Mouse (Mus musculus) heart, postnatal 0 days (tissue): ENCODE measurements around the gene Tead3. TPM values are rescaled to one million over a fixed set of nuclear protein-coding genes. Genes with fewer than 3 reads are reported as not detected.

ENCODE experiments used
- ATAC-seq: fragments of 200-750 bp; cut with Nextera tagmentation; 2 replicates; pipeline ENCODE4 v1.8.0; 2017; ENCODE audit warnings: low read depth, moderate number of reproducible peaks, moderate library complexity; ENCODE audit not compliant: insufficient read depth
- DNase-seq: peaks from one replicate; pipeline ENCODE4 v3.0.0-alpha.2; 2016; ENCODE audit warnings: low spot score
- H3K27ac ChIP-seq: fragments of 300-500 bp; sonication (generic); 2 replicates; pipeline ENCODE4 v1.5.1; 2014; ENCODE audit warnings: low read depth, mild to moderate bottlenecking
- H3K27me3 ChIP-seq: fragments of 300-500 bp; sonication (generic); 2 replicates; pipeline ENCODE4 v1.6.1; 2014; ENCODE audit warnings: low read length, mixed read lengths; ENCODE audit not compliant: control insufficient read depth, insufficient read depth
- H3K36me3 ChIP-seq: fragments of 300-500 bp; sonication (generic); replicated peaks from 2 replicates; pipeline ENCODE4 v1.6.1; 2014; ENCODE audit warnings: low read length, mixed read lengths; ENCODE audit not compliant: control insufficient read depth, insufficient read depth
- H3K4me1 ChIP-seq: fragments of 300-500 bp; sonication (generic); 2 replicates; pipeline ENCODE4 v1.6.1; 2014; ENCODE audit warnings: antibody characterized with exemption; ENCODE audit not compliant: control insufficient read depth, insufficient read depth
- H3K4me2 ChIP-seq: fragments of 300-500 bp; sonication (generic); 2 replicates; pipeline ENCODE4 v1.6.1; 2014; ENCODE audit warnings: low read depth, mild to moderate bottlenecking, low read length, moderate library complexity
- H3K4me3 ChIP-seq: fragments of 300-500 bp; sonication (generic); 2 replicates; pipeline ENCODE4 v1.5.1; 2014; ENCODE audit warnings: low read depth, low read length
- H3K9ac ChIP-seq: fragments of 300-500 bp; sonication (generic); replicated peaks from 2 replicates; pipeline ENCODE4 v1.6.1; 2014; ENCODE audit warnings: low read depth, low read length, mixed read lengths
- H3K9me3 ChIP-seq: fragments of 300-500 bp; sonication (generic); replicated peaks from 2 replicates; pipeline ENCODE4 v1.6.1; 2016; ENCODE audit warnings: low read length; ENCODE audit not compliant: control insufficient read depth
- CTCF ChIP-seq: IDR thresholded peaks from 2 replicates; pipeline ENCODE4 v1.5.1; 2016; ENCODE audit warnings: antibody characterized with exemption, control low read depth, low read depth
- EP300 ChIP-seq: IDR thresholded peaks from 2 replicates; pipeline ENCODE4 v1.6.1; 2016; ENCODE audit warnings: antibody characterized with exemption, low read depth
- WGBS: fragments of 180-500 bp; shearing (Covaris S2); extraction: QIAGEN DNeasy Blood & Tissue Kit; methylation state at CpG from one replicate; pipeline ENCODE4 v1.1.7; 2014; 5-methylcytosine and 5-hydroxymethylcytosine counted together
- polyA plus RNA-seq: library from polyadenylated mRNA; unstranded; fragments of >200 nt; fragmentation: Nextera tagmentation; extraction: Ambion mirVana; gene quantifications from 2 replicates; pipeline ENCODE4 v1.2.1, GENCODE M21; 2015
- total RNA-seq: library from RNA; depleted of rRNA; stranded (reverse); fragments of >200 nt; gene quantifications from 2 replicates; pipeline ENCODE4 v1.2.3, GENCODE M21; 2014; ENCODE audit warnings: low replicate concordance

Gene Tead3
- total and polyA plus RNA-seq, 2 experiments from 2014 or later: 3.2 to 13.1 TPM

DNA sequence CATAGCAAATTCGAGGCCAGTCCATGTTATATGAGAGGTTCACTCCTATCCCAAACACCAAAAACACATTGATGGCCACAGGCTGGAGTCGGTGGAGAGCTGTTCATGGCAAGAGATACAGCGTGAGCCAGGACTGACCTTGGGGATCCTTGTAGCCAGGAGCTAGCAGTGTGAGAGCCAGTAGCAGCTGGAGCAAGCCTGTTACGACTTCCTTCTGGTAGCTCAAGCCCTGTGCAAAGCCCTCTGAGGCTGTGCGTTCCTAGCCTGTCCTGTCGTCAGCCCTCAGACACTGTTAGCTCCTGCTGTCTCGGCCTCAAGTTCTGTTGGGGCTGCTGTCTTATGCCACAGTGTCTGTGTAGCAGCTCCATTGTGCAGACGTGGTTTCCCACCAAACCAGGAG is 26.8 kb downstream of the Tead3 start:
- no peaks in the 10 kb centered on the region for H3K27me3 ChIP-seq
- 81% methylated on average over 8 of the region's 8 CpGs for WGBS
- H3K4me1 ChIP-seq: peaks cover 9% of the 10 kb centered on the region; the same call in 1 of the 2 replicates
- no peak overlapping the region for H3K4me3 ChIP-seq
- H3K9me3 ChIP-seq: no peaks in the 10 kb centered on the region
- H3K27ac ChIP-seq: no peak overlapping the region
- no peak overlapping the region for H3K4me2 ChIP-seq
- DNase-seq: no peak
- TF ChIP-seq CTCF (no peak), EP300 (no peak)
- ATAC-seq: no peak
- no peak overlapping the region for H3K9ac ChIP-seq
- H3K36me3 ChIP-seq: peaks cover 39% of the 10 kb centered on the region

DNA sequence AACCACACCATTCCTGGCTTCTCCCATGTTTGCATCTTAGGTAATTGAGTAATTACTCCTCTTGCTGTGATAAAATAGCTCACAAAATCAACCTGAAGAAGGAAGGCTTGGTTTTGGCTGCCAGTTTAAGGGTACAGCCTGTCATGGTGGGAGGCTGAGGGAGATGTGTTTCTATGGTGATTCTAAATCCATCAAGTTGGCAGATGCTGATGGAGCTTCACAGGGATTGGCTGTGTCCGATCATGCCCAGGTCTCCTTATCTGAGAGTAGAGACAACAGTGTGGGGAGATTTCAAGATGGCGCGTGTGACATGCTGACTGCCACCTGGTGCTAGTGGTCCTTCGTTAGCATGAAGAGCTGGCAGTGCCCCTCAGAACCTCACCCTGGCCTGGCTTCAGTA is 28.9 kb downstream of the Tead3 start:
- 92% methylated on average over 4 of the region's 4 CpGs for WGBS
- ATAC-seq (no peak), DNase-seq (no peak)
- Histone ChIP-seq H3K4me1 (no peaks in the 10 kb centered on the region), H3K9ac (no peak overlapping the region), H3K27me3 (no peaks in the 10 kb centered on the region), H3K27ac (no peak overlapping the region), H3K4me2 (no peak overlapping the region), H3K9me3 (no peaks in the 10 kb centered on the region), H3K36me3 (peaks cover 59% of the 10 kb centered on the region), H3K4me3 (no peak overlapping the region)
- no peak for TF ChIP-seq EP300
- no peak for TF ChIP-seq CTCF

DNA sequence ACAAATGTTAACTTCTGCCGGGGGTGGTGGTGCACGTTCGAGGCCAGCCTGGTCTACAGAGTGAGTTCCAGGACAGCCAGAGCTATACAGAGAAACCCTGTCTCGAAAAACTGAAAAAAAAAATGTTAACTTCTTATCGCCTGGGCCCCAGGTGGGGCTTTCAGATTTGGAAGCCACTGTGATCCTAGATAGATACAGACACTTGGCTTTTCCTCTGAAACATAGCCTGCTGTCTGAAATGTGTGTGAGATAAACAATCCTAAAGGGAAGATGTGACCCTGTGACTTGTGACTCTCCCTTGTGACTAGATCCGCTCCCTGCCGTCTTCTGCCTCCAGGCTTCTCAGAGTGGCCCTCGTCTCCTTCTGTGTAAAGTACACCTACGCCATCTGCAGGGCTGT is 32.9 kb downstream of the Tead3 start:
- no peaks in the 10 kb centered on the region for H3K27me3 ChIP-seq
- no peak overlapping the region for H3K27ac ChIP-seq
- H3K4me2 ChIP-seq: no peak overlapping the region
- peaks cover 50% of the 10 kb centered on the region for H3K36me3 ChIP-seq
- no peaks in the 10 kb centered on the region for H3K9me3 ChIP-seq
- 89% methylated on average over 9 of the region's 9 CpGs for WGBS
- TF ChIP-seq EP300: no peak
- TF ChIP-seq CTCF: no peak
- DNase-seq: no peak
- no peak overlapping the region for H3K9ac ChIP-seq
- no peak for ATAC-seq
- H3K4me3 ChIP-seq: no peak overlapping the region
- H3K4me1 ChIP-seq: peaks cover 6% of the 10 kb centered on the region; the same call in 1 of the 2 replicates

DNA sequence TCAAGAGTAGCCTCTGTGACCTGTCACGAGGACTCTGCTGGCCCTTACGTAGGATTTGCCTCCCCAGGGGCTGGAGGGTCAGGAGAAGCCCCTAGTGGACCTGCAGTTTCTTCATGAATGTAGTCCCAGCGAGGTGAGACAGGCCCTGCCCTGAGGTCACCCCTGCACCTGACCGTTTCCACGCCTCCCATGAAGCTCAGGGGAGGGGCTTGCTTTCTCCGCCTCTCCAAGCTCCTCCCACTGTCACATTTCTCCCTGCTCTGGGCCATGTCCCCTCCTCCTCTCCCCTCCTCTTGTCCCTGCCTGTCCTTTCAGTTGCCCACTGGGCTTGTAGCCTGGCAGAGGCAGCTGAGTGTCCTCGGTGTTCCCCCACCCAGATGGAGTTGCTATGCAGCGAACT is 33.5 kb downstream of the Tead3 start:
- Histone ChIP-seq H3K4me1 (peaks cover 6% of the 10 kb centered on the region; the same call in 1 of the 2 replicates), H3K27ac (no peak overlapping the region), H3K4me2 (no peak overlapping the region), H3K27me3 (no peaks in the 10 kb centered on the region), H3K9ac (no peak overlapping the region), H3K36me3 (peaks cover 50% of the 10 kb centered on the region), H3K9me3 (no peaks in the 10 kb centered on the region), H3K4me3 (no peak overlapping the region)
- DNase-seq (no peak), ATAC-seq (no peak)
- TF ChIP-seq CTCF: no peak
- TF ChIP-seq EP300: no peak
- 81% methylated on average over 8 of the region's 8 CpGs for WGBS

DNA sequence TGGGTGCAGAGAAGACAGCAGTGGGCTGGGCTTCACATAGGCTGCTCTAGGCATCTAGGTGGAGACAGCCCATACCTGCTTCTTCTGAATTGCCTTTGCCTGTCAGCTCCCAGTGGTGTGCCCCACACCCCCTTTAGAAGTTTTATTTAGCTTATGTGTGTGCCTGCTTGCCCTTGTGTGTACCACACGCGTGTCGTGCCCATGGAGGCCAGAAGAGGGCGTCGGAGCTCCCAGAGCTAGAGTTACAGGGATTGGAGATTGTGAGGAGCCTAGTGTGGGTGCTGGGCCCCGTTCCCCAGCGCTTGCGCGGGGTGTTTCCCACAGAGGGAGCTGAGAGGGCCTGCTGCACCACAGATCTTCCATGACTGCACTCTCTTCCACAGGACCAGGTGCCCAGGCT is 34.1 kb downstream of the Tead3 start:
- no peak overlapping the region for H3K9ac ChIP-seq
- ATAC-seq (no peak), DNase-seq (no peak)
- no peak overlapping the region for H3K27ac ChIP-seq
- no peak overlapping the region for H3K4me3 ChIP-seq
- no peaks in the 10 kb centered on the region for H3K27me3 ChIP-seq
- 91% methylated on average over 9 of the region's 9 CpGs for WGBS
- H3K36me3 ChIP-seq: peaks cover 43% of the 10 kb centered on the region
- H3K9me3 ChIP-seq: no peaks in the 10 kb centered on the region
- TF ChIP-seq EP300 (no peak), CTCF (no peak)
- no peak overlapping the region for H3K4me2 ChIP-seq
- peaks cover 6% of the 10 kb centered on the region; the same call in 1 of the 2 replicates for H3K4me1 ChIP-seq

DNA sequence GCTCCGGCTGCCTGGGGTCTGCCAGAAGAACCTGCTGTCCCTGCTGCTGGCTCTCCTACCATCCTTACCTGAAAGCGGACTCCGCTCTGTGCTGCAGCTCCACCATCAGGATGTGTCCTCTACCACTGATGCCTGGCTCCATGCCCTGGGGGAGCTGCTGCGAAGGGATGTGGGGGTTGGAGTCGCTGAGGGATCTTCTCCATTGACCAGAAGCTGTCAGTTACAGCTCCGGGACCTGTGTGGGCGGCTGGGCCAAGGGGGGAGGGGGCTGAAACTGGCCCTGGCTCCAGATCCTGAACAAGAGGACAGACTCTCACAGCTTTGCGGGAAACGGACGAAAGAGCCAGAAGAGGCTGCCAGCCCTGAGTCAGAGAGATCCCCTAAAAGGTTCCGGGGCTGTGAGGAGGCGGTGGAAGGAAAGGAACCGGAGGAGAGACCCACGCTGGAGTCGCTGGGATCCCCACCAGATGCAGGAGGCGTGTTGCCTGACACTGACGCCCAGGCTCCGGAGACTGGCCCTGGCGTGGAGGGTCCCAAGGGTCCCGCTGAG is 34.9 kb downstream of the Tead3 start:
- H3K4me1 ChIP-seq: peaks cover 6% of the 10 kb centered on the region; the same call in 1 of the 2 replicates
- peaks cover 36% of the 10 kb centered on the region for H3K36me3 ChIP-seq
- no peaks in the 10 kb centered on the region for H3K27me3 ChIP-seq
- ATAC-seq: no peak
- H3K9me3 ChIP-seq: no peaks in the 10 kb centered on the region
- TF ChIP-seq EP300: no peak
- no peak for TF ChIP-seq CTCF
- WGBS: 79% methylated on average over 20 of the region's 20 CpGs
- no peak overlapping the region for H3K27ac ChIP-seq
- H3K4me3 ChIP-seq: no peak overlapping the region
- no peak overlapping the region for H3K9ac ChIP-seq
- DNase-seq: no peak
- no peak overlapping the region for H3K4me2 ChIP-seq
